Mouse (Mus musculus) ES-Bruce4 (cell line): ENCODE data around the gene Cfl2.

Source experiments
- CTCF ChIP-seq: IDR thresholded peaks from one replicate; pipeline ENCODE4 v1.8.1; 2011; ENCODE audit warnings: low read depth, low read length
- EP300 ChIP-seq: IDR thresholded peaks from 2 replicates; pipeline ENCODE4 v1.6.1; 2011; ENCODE audit warnings: low read depth, low read length; ENCODE audit not compliant: insufficient read depth

DNA sequence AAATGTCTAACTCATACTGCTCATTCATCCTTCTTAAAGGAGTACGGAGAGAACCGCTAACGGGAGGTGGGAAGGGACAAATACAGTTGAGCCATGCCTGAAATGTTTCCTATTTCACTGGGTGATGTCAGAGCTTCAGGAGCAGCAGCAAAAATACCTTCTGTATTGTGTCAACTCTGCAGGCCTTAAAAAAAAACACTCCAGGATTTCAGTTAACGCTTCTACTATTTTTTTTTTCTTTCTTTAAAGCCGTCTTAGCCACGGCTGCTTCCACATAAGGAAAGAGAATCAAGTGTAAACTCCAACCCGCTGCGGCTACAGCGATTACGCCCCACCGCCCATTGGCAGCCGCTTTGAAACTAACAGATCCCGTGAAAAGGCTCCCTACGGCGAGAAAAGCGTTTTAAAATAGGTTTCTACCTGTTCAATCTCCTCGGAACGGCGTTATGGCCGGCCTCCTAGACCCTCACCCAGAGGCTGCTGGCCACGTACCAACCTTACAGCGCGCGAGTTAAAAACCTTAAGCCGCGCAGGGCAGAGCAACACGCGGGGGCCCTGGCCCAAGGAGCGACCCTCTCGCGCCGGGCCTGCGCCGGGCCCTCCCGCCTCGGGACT lies 579 bp downstream of the Cfl2 start:
- no peak for TF ChIP-seq CTCF
- TF ChIP-seq EP300: no peak
